Mouse (Mus musculus) testis, adult 2 months (tissue): ENCODE measurements around the gene Izumo1r.

Experiments used
- CTCF ChIP-seq: fragments of 200-500 bp; IDR thresholded peaks from 2 replicates; pipeline ENCODE4 v1.5.1; 2012; ENCODE audit warnings: low read depth, mild to moderate bottlenecking, inconsistent platforms, low read length, moderate library complexity; ENCODE audit not compliant: control insufficient read depth, insufficient read depth, insufficient replicate concordance
- POLR2A ChIP-seq: fragments of 200-500 bp; IDR thresholded peaks from 2 replicates; pipeline ENCODE4 v1.6.1; 2012; ENCODE audit warnings: low read depth, mild to moderate bottlenecking, inconsistent platforms, low read length, moderate library complexity; ENCODE audit not compliant: control insufficient read depth

GRCm38 (mm10) chr9:14923625-14924024 is 19.9 kb upstream of the Izumo1r start:
- TF ChIP-seq CTCF: no peak
- no peak for TF ChIP-seq POLR2A
